Mouse (Mus musculus) lung, embryonic 14.5 days (tissue): ENCODE data around the gene C9. TPM values are rescaled to one million over a fixed set of nuclear protein-coding genes. Genes with fewer than 3 reads are reported as not detected.

ENCODE experiments used
- ATAC-seq: fragments of 200-750 bp; cut with Nextera tagmentation; 2 replicates; pipeline ENCODE4 v1.8.0; 2017; ENCODE audit warnings: mild to moderate bottlenecking, moderate TSS enrichment, moderate library complexity; ENCODE audit not compliant: insufficient read depth
- DNase-seq: peaks from one replicate; pipeline ENCODE4 v3.0.0-alpha.2; 2015
- H3K27ac ChIP-seq: fragments of 300-500 bp; sonication (generic); 2 replicates; pipeline ENCODE4 v1.5.1; 2014; ENCODE audit warnings: low read depth, mild to moderate bottlenecking, moderate library complexity
- H3K27me3 ChIP-seq: fragments of 300-500 bp; sonication (generic); 2 replicates; pipeline ENCODE4 v1.6.1; 2014; ENCODE audit warnings: low read length, control low read depth; ENCODE audit not compliant: insufficient read depth
- H3K36me3 ChIP-seq: fragments of 300-500 bp; sonication (generic); 2 replicates; pipeline ENCODE4 v1.6.1; 2014; ENCODE audit warnings: control low read depth; ENCODE audit not compliant: insufficient read depth
- H3K4me1 ChIP-seq: fragments of 300-500 bp; sonication (generic); 2 replicates; pipeline ENCODE4 v1.6.1; 2014; ENCODE audit warnings: antibody characterized with exemption, control low read depth; ENCODE audit not compliant: insufficient read depth
- H3K4me2 ChIP-seq: fragments of 300-500 bp; sonication (generic); 2 replicates; pipeline ENCODE4 v1.6.1; 2014; ENCODE audit warnings: mild to moderate bottlenecking
- H3K4me3 ChIP-seq: fragments of 300-500 bp; sonication (generic); 2 replicates; pipeline ENCODE4 v1.5.1; 2014; ENCODE audit warnings: low read depth, low read length
- H3K9ac ChIP-seq: fragments of 300-500 bp; sonication (generic); 2 replicates; pipeline ENCODE4 v1.6.1; 2014
- H3K9me3 ChIP-seq: fragments of 300-500 bp; sonication (generic); 2 replicates; pipeline ENCODE4 v1.6.1; 2016; ENCODE audit warnings: low read depth, low read length, control low read depth
- CTCF ChIP-seq: IDR thresholded peaks from 2 replicates; pipeline ENCODE4 v1.5.1; 2016; ENCODE audit warnings: antibody characterized with exemption, low read depth
- WGBS: fragments of 180-500 bp; shearing (Covaris S2); extraction: QIAGEN DNeasy Blood & Tissue Kit; methylation state at CpG from one replicate; pipeline ENCODE4 v1.1.7; 2014; 5-methylcytosine and 5-hydroxymethylcytosine counted together
- polyA plus RNA-seq: library from polyadenylated mRNA; unstranded; fragments of >200 nt; fragmentation: Nextera tagmentation; extraction: Ambion mirVana; gene quantifications from 2 replicates; pipeline ENCODE4 v1.2.1, GENCODE M21; 2014

C9 gene
- polyA plus RNA-seq, 1 experiment from 2014 or later, result not detected

DNA sequence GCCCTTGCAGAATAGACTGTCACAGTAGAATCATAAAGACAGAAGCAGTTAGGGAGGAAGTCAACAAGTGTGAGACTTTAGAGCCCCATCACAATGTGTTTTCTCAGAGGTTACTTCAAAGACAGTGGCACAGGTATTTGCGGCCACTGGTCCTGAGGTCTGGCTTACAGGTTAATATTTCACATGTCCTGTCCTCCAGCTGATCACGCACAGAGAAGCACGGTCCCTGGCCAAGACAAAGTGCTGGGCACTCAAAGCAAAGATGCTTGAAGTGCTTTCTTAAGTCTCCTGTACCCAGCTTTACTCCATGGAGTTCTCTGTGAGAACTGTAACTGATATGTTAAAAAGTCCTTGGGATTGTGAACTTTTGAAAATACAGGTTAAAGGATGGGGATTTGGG, 35.0 kb upstream of the C9 start:
- H3K4me2 ChIP-seq, result no peak overlapping the region
- no peak overlapping the region for H3K9ac ChIP-seq
- ATAC-seq (no peak), DNase-seq (no peak)
- WGBS, result 79% methylated on average over 3 of the region's 3 CpGs
- no peak for TF ChIP-seq CTCF
- no peak overlapping the region for H3K27ac ChIP-seq
- H3K9me3 ChIP-seq, result no peaks in the 10 kb centered on the region
- no peak overlapping the region for H3K4me3 ChIP-seq
- H3K27me3 ChIP-seq, result no peaks in the 10 kb centered on the region
- H3K36me3 ChIP-seq, result peaks cover 4% of the 10 kb centered on the region; the same call in 1 of the 2 replicates
- no peaks in the 10 kb centered on the region for H3K4me1 ChIP-seq

DNA sequence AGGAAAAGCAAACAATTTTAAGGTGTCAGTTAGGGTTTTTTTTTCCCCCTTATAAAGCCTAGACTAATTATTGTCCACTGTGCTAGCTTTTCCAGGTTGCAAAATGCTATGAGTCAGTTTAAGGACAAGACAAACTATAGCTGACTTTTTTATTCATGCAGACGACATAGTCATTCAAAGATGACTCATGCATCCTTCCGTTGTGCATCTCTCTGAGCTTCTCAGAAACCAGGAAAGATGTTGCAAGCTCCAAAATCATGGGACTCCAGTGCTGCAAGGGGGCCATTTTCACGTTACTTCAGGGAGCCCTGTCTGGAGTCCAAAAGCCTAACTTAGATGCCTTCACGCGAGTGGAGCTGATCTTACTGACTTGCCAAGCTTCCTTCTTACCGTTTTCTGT, 33.8 kb upstream of the C9 start:
- ATAC-seq, result no peak
- no peak for DNase-seq
- Histone ChIP-seq H3K27ac (no peak overlapping the region), H3K27me3 (no peaks in the 10 kb centered on the region), H3K9me3 (no peaks in the 10 kb centered on the region), H3K4me3 (no peak overlapping the region), H3K4me2 (no peak overlapping the region), H3K36me3 (peaks cover 4% of the 10 kb centered on the region; the same call in 1 of the 2 replicates), H3K9ac (no peak overlapping the region), H3K4me1 (no peaks in the 10 kb centered on the region)
- no peak for TF ChIP-seq CTCF
- 78% methylated on average over 6 of the region's 6 CpGs for WGBS

GRCm38 (mm10) chr15:6415317-6415716, 29.8 kb upstream of the C9 start:
- TF ChIP-seq CTCF, result no peak

DNA sequence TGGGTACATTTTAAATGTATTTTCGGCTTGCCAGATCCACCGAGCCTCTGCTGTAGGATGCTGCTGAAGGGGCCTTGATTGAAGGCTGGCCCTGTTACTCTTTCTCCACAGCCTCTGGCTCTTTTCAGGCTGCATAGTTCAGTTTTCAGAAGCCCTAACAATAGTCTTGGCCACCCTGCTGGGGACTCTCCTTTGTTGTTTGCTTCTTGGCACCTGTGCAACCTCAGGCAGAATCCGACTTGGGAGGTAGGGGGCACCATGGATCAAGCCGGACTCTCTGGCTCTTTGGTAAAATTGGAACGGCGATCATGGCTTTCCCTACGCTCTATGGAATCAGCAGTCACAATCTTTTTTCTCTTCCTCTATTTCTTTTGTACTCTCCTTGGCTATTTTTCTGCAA, 13.3 kb upstream of the C9 start:
- TF ChIP-seq CTCF, result no peak
- H3K9me3 ChIP-seq, result no peaks in the 10 kb centered on the region
- H3K36me3 ChIP-seq, result peaks cover 21% of the 10 kb centered on the region

More at GRCm38 (mm10) chr15:6415317-6415716, 29.8 kb upstream of the C9 start:
- Histone ChIP-seq H3K36me3 (peaks cover 21% of the 10 kb centered on the region), H3K4me1 (no peaks in the 10 kb centered on the region), H3K27me3 (no peaks in the 10 kb centered on the region), H3K4me3 (no peak overlapping the region), H3K9me3 (no peaks in the 10 kb centered on the region), H3K4me2 (no peak overlapping the region), H3K27ac (no peak overlapping the region), H3K9ac (no peak overlapping the region)
- DNase-seq (no peak), ATAC-seq (no peak)
- 89% methylated on average over 5 of the region's 5 CpGs for WGBS

DNA sequence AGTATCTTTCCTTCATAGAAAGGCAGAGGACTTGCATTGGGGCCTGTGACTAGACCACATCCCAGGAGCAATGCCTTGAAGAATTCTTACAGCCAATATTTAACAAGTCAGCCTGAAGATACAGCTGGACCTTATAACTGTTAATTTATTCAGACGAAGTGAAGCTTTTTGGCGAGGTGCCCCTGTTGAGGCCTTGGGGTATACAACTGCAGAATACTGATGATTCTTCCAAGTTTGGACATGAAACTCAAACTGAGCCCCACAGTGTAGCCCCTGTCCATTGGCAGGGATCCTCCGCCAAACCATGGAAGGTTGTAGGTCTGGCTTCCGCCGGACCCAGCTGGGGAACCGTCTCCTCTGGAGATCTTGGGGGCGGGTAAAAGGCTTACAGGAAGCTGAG, 12.7 kb upstream of the C9 start:
- no peak overlapping the region for H3K4me3 ChIP-seq
- WGBS, result 47% methylated on average over 7 of the region's 7 CpGs
- no peaks in the 10 kb centered on the region for H3K27me3 ChIP-seq
- H3K9ac ChIP-seq, result no peak overlapping the region
- no peaks in the 10 kb centered on the region for H3K9me3 ChIP-seq
- no peaks in the 10 kb centered on the region for H3K4me1 ChIP-seq
- peak overlapping the region; percentile 69; the same call in 1 of the 2 replicates for H3K27ac ChIP-seq
- ATAC-seq, result peak; percentile 96
- DNase-seq, result peak; percentile 94
- H3K4me2 ChIP-seq, result no peak overlapping the region
- H3K36me3 ChIP-seq, result peaks cover 23% of the 10 kb centered on the region
- no peak for TF ChIP-seq CTCF

More for the DNA sequence above, 13.3 kb upstream of the C9 start:
- Histone ChIP-seq H3K27me3 (no peaks in the 10 kb centered on the region), H3K27ac (peak overlapping the region; percentile 69; the same call in 1 of the 2 replicates), H3K4me3 (no peak overlapping the region), H3K9ac (no peak overlapping the region), H3K4me1 (no peaks in the 10 kb centered on the region), H3K4me2 (no peak overlapping the region)
- no peak for ATAC-seq
- no peak for DNase-seq
- 76% methylated on average over 7 of the region's 7 CpGs for WGBS

DNA sequence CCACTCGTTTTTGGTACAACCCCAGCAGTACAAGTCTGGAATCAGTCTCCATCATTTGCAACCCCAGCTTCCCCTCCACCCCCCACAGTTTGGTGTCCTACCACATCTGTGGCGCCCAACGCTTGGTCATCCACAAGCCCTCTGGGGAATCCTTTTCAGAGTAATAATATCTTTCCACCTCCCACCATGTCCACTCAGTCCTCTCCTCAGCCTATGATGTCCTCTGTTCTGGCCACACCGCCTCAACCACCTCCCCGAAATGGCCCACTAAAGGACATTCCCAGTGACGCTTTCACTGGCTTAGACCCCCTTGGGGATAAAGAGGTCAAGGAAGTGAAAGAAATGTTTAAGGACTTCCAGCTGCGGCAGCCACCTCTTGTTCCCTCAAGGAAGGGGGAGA, 9.8 kb upstream of the C9 start:
- no peak for ATAC-seq
- DNase-seq, result no peak
- no peak overlapping the region for H3K4me2 ChIP-seq
- peaks cover 16% of the 10 kb centered on the region for H3K36me3 ChIP-seq
- H3K4me3 ChIP-seq, result no peak overlapping the region
- TF ChIP-seq CTCF, result no peak
- H3K4me1 ChIP-seq, result peaks cover 8% of the 10 kb centered on the region; the same call in 1 of the 2 replicates
- 85% methylated on average over 7 of the region's 7 CpGs for WGBS
- H3K9me3 ChIP-seq, result no peaks in the 10 kb centered on the region
- H3K9ac ChIP-seq, result no peak overlapping the region
- no peak overlapping the region for H3K27ac ChIP-seq
- no peaks in the 10 kb centered on the region for H3K27me3 ChIP-seq

- H3K27me3 ChIP-seq, result no peaks in the 10 kb centered on the region
- H3K36me3 ChIP-seq, result peaks cover 16% of the 10 kb centered on the region
- H3K9me3 ChIP-seq, result no peaks in the 10 kb centered on the region
- no peak overlapping the region for H3K27ac ChIP-seq
- TF ChIP-seq CTCF, result peak; percentile 63
- 48% methylated on average over 2 of the region's 2 CpGs for WGBS
- no peak for ATAC-seq
- peak; percentile 57 for DNase-seq
- H3K4me3 ChIP-seq, result no peak overlapping the region
- no peak overlapping the region for H3K4me2 ChIP-seq
- peaks cover 8% of the 10 kb centered on the region; the same call in 1 of the 2 replicates for H3K4me1 ChIP-seq
- H3K9ac ChIP-seq, result no peak overlapping the region
Measured at GRCm38 (mm10) chr15:6435773-6436172, 9.4 kb upstream of the C9 start.

DNA sequence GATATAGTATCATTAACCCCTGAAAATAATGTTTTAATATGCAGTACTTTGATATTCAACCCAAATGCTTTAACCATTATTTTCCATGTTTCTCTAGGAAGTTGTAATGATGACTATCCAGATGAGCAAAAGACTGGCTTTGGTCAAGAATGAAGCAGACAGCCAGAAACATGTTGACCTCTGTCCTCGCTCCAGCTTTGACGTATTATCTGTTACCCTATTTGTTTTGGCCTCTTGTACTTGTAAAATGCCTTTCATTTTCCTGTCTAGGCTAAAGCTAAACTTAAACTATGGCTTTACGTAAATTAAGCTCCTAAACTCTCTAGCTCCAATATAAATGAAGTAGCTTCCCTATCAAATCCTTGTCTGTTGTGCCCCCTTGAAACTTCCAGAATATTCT, 6.4 kb upstream of the C9 start:
- no peaks in the 10 kb centered on the region for H3K9me3 ChIP-seq
- no peak overlapping the region for H3K9ac ChIP-seq
- no peak overlapping the region for H3K4me3 ChIP-seq
- no peak overlapping the region for H3K4me2 ChIP-seq
- 43% methylated on average over 3 of the region's 3 CpGs for WGBS
- peaks cover 8% of the 10 kb centered on the region; the same call in 1 of the 2 replicates for H3K4me1 ChIP-seq
- H3K36me3 ChIP-seq, result peaks cover 10% of the 10 kb centered on the region
- no peaks in the 10 kb centered on the region for H3K27me3 ChIP-seq
- no peak overlapping the region for H3K27ac ChIP-seq
- ATAC-seq (no peak), DNase-seq (peak; percentile 80)
- TF ChIP-seq CTCF, result no peak
